Mouse (Mus musculus) intestine, postnatal 0 days (tissue): ENCODE results near the gene Tle4. TPM values are rescaled to one million over a fixed set of nuclear protein-coding genes. Genes with fewer than 3 reads are reported as not detected.

Experiments
- ATAC-seq: fragments of 200-750 bp; cut with Nextera tagmentation; 2 replicates; pipeline ENCODE4 v1.8.0; 2017; ENCODE audit warnings: mild to moderate bottlenecking, moderate TSS enrichment, moderate library complexity
- H3K27ac ChIP-seq: fragments of 300-500 bp; sonication (generic); 2 replicates; pipeline ENCODE4 v1.5.1; 2014; ENCODE audit warnings: mild to moderate bottlenecking, low read depth, low read length, moderate library complexity
- H3K27me3 ChIP-seq: fragments of 300-500 bp; sonication (generic); replicated peaks from 2 replicates; pipeline ENCODE4 v1.6.1; 2014; ENCODE audit warnings: low read length, mixed read lengths; ENCODE audit not compliant: control insufficient read depth, insufficient read depth
- H3K36me3 ChIP-seq: fragments of 300-500 bp; sonication (generic); 2 replicates; pipeline ENCODE4 v1.6.1; 2014; ENCODE audit warnings: mild to moderate bottlenecking, moderate library complexity; ENCODE audit not compliant: control insufficient read depth, insufficient read depth
- H3K4me1 ChIP-seq: fragments of 300-500 bp; sonication (generic); replicated peaks from 2 replicates; pipeline ENCODE4 v1.6.1; 2014; ENCODE audit warnings: antibody characterized with exemption, low read length, mixed read lengths; ENCODE audit not compliant: control insufficient read depth, insufficient read depth
- H3K4me2 ChIP-seq: fragments of 300-500 bp; sonication (generic); replicated peaks from 2 replicates; pipeline ENCODE4 v1.6.1; 2014; ENCODE audit warnings: low read depth, mild to moderate bottlenecking, moderate library complexity
- H3K4me3 ChIP-seq: fragments of 300-500 bp; sonication (generic); 2 replicates; pipeline ENCODE4 v1.5.1; 2014; ENCODE audit warnings: low read depth, low read length
- H3K9ac ChIP-seq: fragments of 300-500 bp; sonication (generic); 2 replicates; pipeline ENCODE4 v1.6.1; 2014; ENCODE audit warnings: mild to moderate bottlenecking, low read depth, low read length
- H3K9me3 ChIP-seq: fragments of 300-500 bp; sonication (generic); 2 replicates; pipeline ENCODE4 v1.6.1; 2016; ENCODE audit warnings: mixed run types; ENCODE audit not compliant: control insufficient read depth
- CTCF ChIP-seq: sonication (generic); IDR thresholded peaks from 2 replicates; pipeline ENCODE4 v1.5.1; 2016; ENCODE audit warnings: low read depth, mild to moderate bottlenecking, control low read depth, antibody characterized with exemption, moderate library complexity
- WGBS: fragments of 180-500 bp; shearing (Covaris S2); extraction: QIAGEN DNeasy Blood & Tissue Kit; methylation state at CpG from one replicate; pipeline ENCODE4 v1.1.7; 2014; 5-methylcytosine and 5-hydroxymethylcytosine counted together
- polyA plus RNA-seq: library from polyadenylated mRNA; unstranded; fragments of >200 nt; fragmentation: Nextera tagmentation; extraction: Ambion mirVana; gene quantifications from 2 replicates; pipeline ENCODE4 v1.2.1, GENCODE M21; 2015

The Tle4 gene
- polyA plus RNA-seq, 1 experiment from 2014 or later, result 18.5 TPM

DNA sequence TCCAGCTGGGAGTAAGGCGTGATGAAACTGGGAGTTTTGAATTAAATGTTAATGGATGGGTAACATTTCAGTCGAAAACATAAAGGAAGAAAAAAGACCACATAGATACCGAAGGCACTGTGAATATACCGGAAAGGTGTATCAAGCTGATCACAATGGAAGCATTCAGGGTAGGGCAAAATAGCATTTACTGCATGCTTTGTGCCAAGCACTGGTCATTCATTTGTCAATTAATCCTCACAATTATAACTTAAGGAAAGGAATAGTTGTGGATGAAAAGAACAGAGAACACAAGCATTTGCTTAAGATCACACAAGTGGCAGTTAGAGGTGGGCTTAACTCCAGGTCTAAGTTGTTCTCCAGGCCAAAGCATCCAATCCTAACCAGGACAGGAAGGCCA lies 25.5 kb upstream of the Tle4 start:
- Histone ChIP-seq H3K9me3 (no peaks in the 10 kb centered on the region), H3K4me1 (no peaks in the 10 kb centered on the region), H3K36me3 (no peaks in the 10 kb centered on the region), H3K4me3 (no peak overlapping the region), H3K9ac (no peak overlapping the region), H3K4me2 (no peak overlapping the region), H3K27me3 (no peaks in the 10 kb centered on the region), H3K27ac (no peak overlapping the region)
- 91% methylated on average over 4 of the region's 4 CpGs for WGBS
- no peak for TF ChIP-seq CTCF
- no peak for ATAC-seq

DNA sequence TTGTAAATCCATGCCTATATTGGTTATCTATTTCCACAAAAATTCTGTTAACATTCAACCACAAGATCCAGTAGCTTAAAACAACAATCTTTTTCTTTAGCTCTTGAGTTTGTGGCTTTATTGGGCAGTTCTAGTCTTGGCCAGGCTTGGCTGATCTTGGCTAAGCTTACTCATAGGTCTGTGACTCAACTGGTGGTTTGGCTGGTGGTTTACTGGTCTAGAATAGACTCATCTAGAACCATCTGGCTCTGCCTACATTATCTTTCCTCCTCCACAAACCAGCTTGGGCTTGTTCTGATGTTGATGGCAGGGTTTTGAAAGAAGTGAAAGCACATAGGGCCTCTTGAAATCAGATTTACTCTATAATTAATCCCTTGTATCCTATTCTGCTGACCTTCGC lies 22.7 kb upstream of the Tle4 start:
- H3K4me3 ChIP-seq, result no peak overlapping the region
- WGBS, result 95% methylated on average over 1 of the region's 1 CpGs
- no peaks in the 10 kb centered on the region for H3K36me3 ChIP-seq
- no peak overlapping the region for H3K9ac ChIP-seq
- H3K4me1 ChIP-seq, result no peaks in the 10 kb centered on the region
- no peak for TF ChIP-seq CTCF
- no peaks in the 10 kb centered on the region for H3K27me3 ChIP-seq
- H3K27ac ChIP-seq, result no peak overlapping the region
- H3K4me2 ChIP-seq, result no peak overlapping the region
- no peak for ATAC-seq
- no peaks in the 10 kb centered on the region for H3K9me3 ChIP-seq

DNA sequence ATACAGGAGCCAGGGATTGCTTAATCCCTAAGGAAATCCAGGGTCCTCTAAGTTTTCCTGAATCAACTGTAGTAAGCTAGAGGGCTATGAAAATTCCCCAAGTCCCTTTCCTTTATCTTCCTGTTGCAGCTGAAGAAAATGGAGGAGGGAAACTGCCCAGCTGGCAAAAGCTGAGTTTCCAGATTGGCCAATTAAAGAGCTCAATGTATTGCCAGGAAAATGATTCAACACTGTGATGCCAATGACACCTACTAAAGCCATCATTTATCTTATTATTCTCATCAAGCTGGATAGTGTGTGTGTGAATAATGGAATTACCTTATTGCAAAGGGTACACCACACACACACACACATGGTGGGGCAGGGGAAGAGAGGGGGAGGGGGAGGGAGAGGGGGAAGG lies 22.0 kb upstream of the Tle4 start:
- Histone ChIP-seq H3K4me3 (no peak overlapping the region), H3K9ac (no peak overlapping the region), H3K4me1 (no peaks in the 10 kb centered on the region), H3K4me2 (no peak overlapping the region), H3K27ac (no peak overlapping the region), H3K36me3 (no peaks in the 10 kb centered on the region), H3K27me3 (no peaks in the 10 kb centered on the region), H3K9me3 (no peaks in the 10 kb centered on the region)
- no peak for TF ChIP-seq CTCF
- ATAC-seq, result no peak

DNA sequence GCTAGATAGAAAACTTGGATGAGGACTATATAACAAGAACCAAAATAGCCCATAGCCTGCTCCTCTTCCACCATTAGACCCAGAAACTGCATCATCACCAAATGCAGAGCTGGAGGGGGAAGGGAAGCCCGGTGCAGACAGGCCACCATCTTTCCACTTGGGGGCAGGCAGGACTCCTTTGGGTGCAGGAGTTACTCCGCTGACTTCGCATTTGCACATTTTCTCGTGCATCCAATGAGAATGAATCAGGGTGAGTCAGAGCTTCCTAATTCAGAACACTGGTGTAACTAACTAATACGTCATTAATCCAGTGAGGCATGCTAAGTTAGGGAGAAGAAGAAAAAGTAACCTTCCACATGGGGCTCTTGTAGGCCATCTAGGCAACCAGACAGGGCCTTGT lies 17.0 kb upstream of the Tle4 start:
- Histone ChIP-seq H3K4me1 (no peaks in the 10 kb centered on the region), H3K9ac (no peak overlapping the region), H3K9me3 (no peaks in the 10 kb centered on the region), H3K4me3 (no peak overlapping the region), H3K27me3 (no peaks in the 10 kb centered on the region), H3K36me3 (no peaks in the 10 kb centered on the region), H3K4me2 (no peak overlapping the region), H3K27ac (no peak overlapping the region)
- WGBS, result 82% methylated on average over 5 of the region's 5 CpGs
- no peak for ATAC-seq
- TF ChIP-seq CTCF, result no peak

DNA sequence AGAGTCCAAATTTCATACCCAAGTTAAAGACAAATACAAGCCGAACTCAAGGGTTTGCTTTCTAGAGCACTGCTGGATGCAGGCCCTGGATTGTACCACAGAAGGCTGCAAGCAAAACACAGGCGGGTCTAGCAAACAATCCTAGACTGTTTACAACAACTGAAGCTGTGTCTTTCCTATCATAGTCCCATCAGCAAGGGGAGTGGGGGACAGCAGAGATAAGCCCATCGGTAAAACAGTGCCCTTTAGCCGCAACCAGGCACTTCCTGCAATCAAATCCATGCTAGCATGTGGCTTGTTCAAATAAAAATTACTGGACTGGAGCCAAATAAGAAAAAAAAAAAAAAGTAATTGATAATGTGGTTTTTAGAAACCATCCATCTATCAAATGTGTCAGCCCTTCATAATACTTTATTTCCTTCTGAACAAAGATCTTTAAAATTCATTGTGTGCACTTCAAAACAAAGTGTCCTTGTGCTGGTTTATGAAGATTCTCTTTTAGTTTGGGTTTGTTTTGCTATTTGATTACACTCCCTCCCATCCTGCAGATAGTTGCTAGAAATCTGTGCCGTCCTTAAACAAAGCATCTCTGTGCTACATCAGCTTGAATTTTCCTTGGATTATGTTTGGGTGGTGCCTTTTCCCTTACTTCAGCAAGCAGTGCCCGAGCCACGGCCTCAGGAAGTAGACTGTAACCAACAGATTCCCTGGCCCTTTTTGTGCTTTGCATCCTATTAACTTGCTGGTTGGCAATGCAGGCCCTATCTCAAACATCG lies 12.9 kb upstream of the Tle4 start:
- Histone ChIP-seq H3K27me3 (no peaks in the 10 kb centered on the region), H3K4me1 (no peaks in the 10 kb centered on the region), H3K9me3 (no peaks in the 10 kb centered on the region), H3K4me2 (no peak overlapping the region), H3K9ac (no peak overlapping the region), H3K27ac (no peak overlapping the region), H3K36me3 (no peaks in the 10 kb centered on the region), H3K4me3 (no peak overlapping the region)
- ATAC-seq, result no peak
- no peak for TF ChIP-seq CTCF
- WGBS, result 42% methylated on average over 8 of the region's 8 CpGs

DNA sequence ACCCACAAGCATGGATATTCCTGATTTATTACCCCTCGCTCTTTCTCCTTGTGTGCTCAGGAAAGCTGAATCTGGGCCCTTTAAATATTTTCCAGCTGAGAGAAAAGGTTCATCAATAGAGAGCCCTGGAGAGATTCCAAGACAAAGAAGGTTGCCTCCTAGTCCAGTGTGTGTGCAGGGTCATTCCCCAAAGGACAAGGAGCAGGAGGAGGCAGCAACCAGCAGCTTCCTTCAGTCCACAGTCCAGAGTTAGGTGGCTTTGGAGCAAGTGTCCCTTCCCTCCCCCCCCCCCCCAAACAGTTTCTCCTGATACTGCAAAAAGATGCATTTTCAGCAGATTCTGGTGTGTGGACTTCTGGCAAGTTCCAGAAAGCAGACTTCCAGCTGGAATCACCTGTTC lies 3.0 kb upstream of the Tle4 start:
- no peaks in the 10 kb centered on the region for H3K4me1 ChIP-seq
- no peak overlapping the region for H3K4me2 ChIP-seq
- H3K9ac ChIP-seq, result no peak overlapping the region
- no peak for ATAC-seq
- no peaks in the 10 kb centered on the region for H3K36me3 ChIP-seq
- H3K27me3 ChIP-seq, result 0 out of 2 replicates have a peak, but pooled peaks cover 4% of the 10 kb centered on the region
- no peak overlapping the region for H3K4me3 ChIP-seq
- TF ChIP-seq CTCF, result no peak
- no peak overlapping the region for H3K27ac ChIP-seq
- no peaks in the 10 kb centered on the region for H3K9me3 ChIP-seq
- WGBS, result 87% methylated on average over 1 of the region's 1 CpGs
